ENCODE assay signal across 8 mouse cellular contexts in genomic region chr10:8518141-8519013, GRCm38 (mm10). TPM values are rescaled to one million over a fixed set of nuclear protein-coding genes. Genes with fewer than 3 reads are reported as not detected.
DNase-seq lines count a peak whose midpoint lies in the region; ATAC-seq lines count a peak whose summit lies in the region.

Gene Ust (minus strand): TSS chr10:8518825.

- peaks cover 5% of the 10 kb centered on the region; the same call in 1 of the 2 replicates for H3K4me1 ChIP-seq in intestine, embryonic 14.5 days (replicated peaks; ENCODE audit: control insufficient read depth, insufficient read depth, low read length)

- peak; percentile 91 for DNase-seq in adrenal gland, adult 2 months
- DNase-seq in embryo, embryonic 11 days, result peak; percentile 91
- peak; percentile 66 to 80 for DNase-seq in gastrocnemius, postnatal 36 days
- peak; percentile 90 for DNase-seq in intestine, embryonic 14.5 days (ENCODE audit: low spot score)
- peak; percentile 85 for DNase-seq in left cerebral cortex, postnatal 4 days
- peak; percentile 90 for DNase-seq in mesoderm, embryonic 11.5 days (ENCODE audit: low read depth, low spot score)
- peak; percentile 52 for DNase-seq in right cerebral cortex, postnatal 4 days

- no peaks in the 10 kb centered on the region for H3K36me3 ChIP-seq in intestine, embryonic 14.5 days (ENCODE audit: control insufficient read depth, insufficient read depth, low read length)

- peak within 1 kb of the TSS; percentile 85 for H3K4me2 ChIP-seq in intestine, embryonic 14.5 days (ENCODE audit: low read length)

- H3K27me3 ChIP-seq in intestine, embryonic 14.5 days (replicated peaks; ENCODE audit: control insufficient read depth, insufficient read depth, low read length), result peaks cover 12% of the 10 kb centered on the region

- peak within 1 kb of the TSS; percentile 67 for H3K9ac ChIP-seq in intestine, embryonic 14.5 days (ENCODE audit: low read length)

- peak within 1 kb of the TSS; percentile 77 for H3K27ac ChIP-seq in intestine, embryonic 14.5 days (ENCODE audit: low read depth)

- WGBS in intestine, embryonic 14.5 days, result 0% methylated on average over 64 of the region's 78 CpGs

- H3K4me3 ChIP-seq in intestine, embryonic 14.5 days (ENCODE audit: low read depth, low read length), result peak within 1 kb of the TSS; percentile 72

- intact Hi-C loops in gastrocnemius, postnatal 36 days (cut with DNase I), result loop anchor here (5.0 kb wide), 1 partner anchor 196 kb away; no protein-coding TSS in a partner anchor
- intact Hi-C loops in left cerebral cortex, postnatal 4 days (cut with DNase I), result loop anchor here (5.0 to 10.0 kb wide), 3 partner anchors 74 to 276 kb away; no protein-coding TSS in a partner anchor

- H3K9me3 ChIP-seq in intestine, embryonic 14.5 days (ENCODE audit: control insufficient read depth, low read length), result no peaks in the 10 kb centered on the region

- ATAC-seq in intestine, embryonic 14.5 days (replicated peaks; ENCODE audit: low FRiP score, low TSS enrichment, low read depth), result peak; percentile 91
- ATAC-seq in erythroid progenitor cell, adult 5-6 weeks (replicated peaks; ENCODE audit: low FRiP score, poor library complexity, severe bottlenecking), result no peak

RNA-seq across cellular contexts. Expression of gene Ust, which starts in this region (rescaled TPM):
- total RNA-seq in adrenal gland, adult 2 months (2021), result 1 to 10 TPM; 5.3 to 7.6 TPM
- 2.9 and 3.4 TPM in 2 replicates for polyA plus RNA-seq in adrenal gland, adult 2 months (2012; rRNA removed)
- 1 to 10 TPM; 1.1 to 1.6 TPM for total RNA-seq in gastrocnemius, postnatal 36 days (2021)
- 4.8 and 5.1 TPM in 2 replicates for polyA plus RNA-seq in intestine, embryonic 14.5 days (2014; fragmentation: Nextera tagmentation; extraction: Ambion mirVana)
- total RNA-seq in left cerebral cortex, postnatal 4 days (2021), result 10 to 100 TPM; 18.0 to 19.4 TPM
- 0.84 and 2.5 TPM in 2 replicates for total RNA-seq in erythroid progenitor cell, adult 5-6 weeks (2015; ENCODE audit: low replicate concordance)
- not detected in 2 replicates for total RNA-seq in erythroid progenitor cell, adult 5-6 weeks (2017; ENCODE audit: low replicate concordance)
